Mouse (Mus musculus) ES-Bruce4 (cell line): ENCODE measurements at regions not wholly inside any gene's neighbourhood (a gene's known extent, or its start where the extent isn't known, plus 50 kb on each side); places are given as distances from the start of the nearest gene placed in this dataset.

Experiments
- CTCF ChIP-seq: IDR thresholded peaks from one replicate; pipeline ENCODE4 v1.8.1; 2011; ENCODE audit warnings: low read depth, low read length
- EP300 ChIP-seq: IDR thresholded peaks from 2 replicates; pipeline ENCODE4 v1.6.1; 2011; ENCODE audit warnings: low read depth, low read length; ENCODE audit not compliant: insufficient read depth
- POLR2A ChIP-seq: IDR thresholded peaks from one replicate; pipeline ENCODE4 v1.8.1; 2011; ENCODE audit warnings: low read length; ENCODE audit not compliant: insufficient read depth

- TF ChIP-seq EP300 (no peak), POLR2A (no peak), CTCF (no peak)
These were observed 144.5 kb upstream of the Mon1b start for GRCm38 (mm10) chr8:113490891-113491290.
